ENCODE assay signal across 10 mouse cellular contexts in the genomic region with DNA sequence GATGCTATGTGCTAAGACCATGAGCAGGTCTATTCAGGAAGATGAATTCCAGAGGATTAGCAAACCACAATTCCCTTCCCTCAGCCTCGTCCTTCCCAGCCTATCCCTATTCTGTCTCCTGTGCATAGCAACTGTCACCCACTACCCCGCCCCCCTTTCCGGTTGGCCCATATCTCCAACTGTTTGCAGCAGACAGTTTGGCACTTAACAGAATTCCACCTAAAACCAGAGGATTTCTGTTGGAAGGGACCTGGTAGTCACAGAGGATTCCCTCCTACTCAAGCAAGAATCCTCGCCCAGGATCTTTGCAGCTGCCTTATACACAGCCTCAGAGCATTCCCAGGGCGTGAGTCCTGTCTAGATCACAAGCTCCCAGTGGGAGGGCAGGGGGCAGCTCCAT. TPM values are rescaled to one million over a fixed set of nuclear protein-coding genes. Genes with fewer than 3 reads are reported as not detected.
DNase-seq lines count a peak whose midpoint lies in the region; ATAC-seq and TF ChIP-seq lines count a peak whose summit lies in the region.
"Had no signal": no experiment of that assay in that cellular context is flagged by ENCODE, and none has a peak within 500 bp of the region (broad histone marks: within the 10 kb centered on the region; RNA-seq: fewer than 3 reads in every experiment).

No protein-coding gene starts in this region.

- no peak overlapping the region for H3K4me3 ChIP-seq in embryonic facial prominence, embryonic 10.5 days
- no peak overlapping the region for H3K4me3 ChIP-seq in liver, embryonic 11.5 days (ENCODE audit: low read depth, low read length)
- no peak overlapping the region for H3K4me3 ChIP-seq in cerebellum, adult 2 months (replicated peaks; ENCODE audit: insufficient read depth, low read depth, low read length)
- H3K4me3 ChIP-seq: erythroblast, embryonic 14.5 days had no signal

- H3K4me2 ChIP-seq in liver, embryonic 11.5 days = no peak overlapping the region

- no peaks in the 10 kb centered on the region for H3K9me3 ChIP-seq in embryonic facial prominence, embryonic 10.5 days
- no peaks in the 10 kb centered on the region for H3K9me3 ChIP-seq in liver, embryonic 11.5 days (ENCODE audit: control insufficient read depth, low read length)

- H3K27me3 ChIP-seq in embryonic facial prominence, embryonic 10.5 days (replicated peaks; ENCODE audit: low read depth, poor library complexity, severe bottlenecking) = no peaks in the 10 kb centered on the region
- no peaks in the 10 kb centered on the region for H3K27me3 ChIP-seq in liver, embryonic 11.5 days (replicated peaks; ENCODE audit: control insufficient read depth, insufficient read depth, low read length)
- H3K27me3 ChIP-seq in cerebellum, adult 2 months (ENCODE audit: control insufficient read depth, insufficient read depth, low read length) = no peaks in the 10 kb centered on the region

- no peak overlapping the region for H3K9ac ChIP-seq in liver, embryonic 11.5 days (ENCODE audit: low read depth, low read length)

- H3K4me1 ChIP-seq in embryonic facial prominence, embryonic 10.5 days = peaks cover 10% of the 10 kb centered on the region
- H3K4me1 ChIP-seq in liver, embryonic 11.5 days (replicated peaks; ENCODE audit: control insufficient read depth, insufficient read depth, low read length) = peaks cover 38% of the 10 kb centered on the region
- no peaks in the 10 kb centered on the region for H3K4me1 ChIP-seq in cerebellum, adult 2 months (ENCODE audit: control insufficient read depth, insufficient read depth, low read length)

- TF ChIP-seq CTCF in cerebellum, adult 2 months (IDR thresholded peaks at IDR 0.05; ENCODE audit: borderline replicate concordance, insufficient read depth, low read depth, low read length) = no peak

- H3K27ac ChIP-seq in embryonic facial prominence, embryonic 10.5 days (replicated peaks) = peak overlapping the region; percentile 35; the same call in 1 of the 2 replicates
- peak overlapping the region; percentile 16; the same call in 1 of the 2 replicates for H3K27ac ChIP-seq in liver, embryonic 11.5 days (ENCODE audit: low read depth, low read length)
- no peak overlapping the region for H3K27ac ChIP-seq in cerebellum, adult 2 months (ENCODE audit: insufficient read depth, low read length)

- no peak for ATAC-seq in liver, embryonic 11.5 days (replicated peaks; ENCODE audit: low FRiP score)

- DNase-seq in layer of hippocampus, adult 9-11 months = peak; percentile 54
- no peak for DNase-seq in layer of hippocampus, adult 11-12 months (ENCODE audit: low spot score)
- DNase-seq in Muller cell, postnatal 12 days (ENCODE audit: inconsistent ontology term) = peak; percentile 99
- DNase-seq in embryonic facial prominence, embryonic 10.5 days (ENCODE audit: low spot score) = no peak
- no peak for DNase-seq in liver, embryonic 11.5 days (ENCODE audit: low spot score)
- no peak for DNase-seq in urinary bladder, adult 2 months (ENCODE audit: low spot score)
- no peak for DNase-seq in cerebellum, adult 2 months
- DNase-seq in embryo, embryonic 11 days = no peak
- DNase-seq: adrenal gland, adult 8-10 months had no signal

- TF ChIP-seq POLR2A in cerebellum, adult 2 months (IDR thresholded peaks at IDR 0.05; ENCODE audit: borderline replicate concordance, insufficient read depth, low read length) = no peak

- H3K36me3 ChIP-seq in embryonic facial prominence, embryonic 10.5 days (replicated peaks) = no peaks in the 10 kb centered on the region
- H3K36me3 ChIP-seq in liver, embryonic 11.5 days (ENCODE audit: control insufficient read depth, insufficient read depth, low read length) = peaks cover 9% of the 10 kb centered on the region; the same call in 1 of the 2 replicates

- 48% methylated on average over 5 of the region's 5 CpGs for WGBS in embryonic facial prominence, embryonic 10.5 days
- WGBS in liver, embryonic 11.5 days = 57% methylated on average over 5 of the region's 5 CpGs
- 33% methylated on average over 5 of the region's 5 CpGs for WGBS in cerebellum, adult 2 months

RNA-seq across cellular contexts. Expression of gene Rnf181, which starts 4.4 kb away (rescaled TPM):
- 106 and 111 TPM in 2 replicates for polyA plus RNA-seq in embryonic facial prominence, embryonic 10.5 days (2016; fragmentation: Nextera tagmentation; extraction: Ambion mirVana)
- 106 and 112 TPM in 2 replicates for polyA plus RNA-seq in liver, embryonic 11.5 days (2014; fragmentation: Nextera tagmentation; extraction: Ambion mirVana)
- polyA plus RNA-seq in urinary bladder, adult 2 months (2012; rRNA removed) = 88.8 and 100 TPM in 2 replicates
- 92.1 and 95.8 TPM in 2 replicates for polyA plus RNA-seq in cerebellum, adult 2 months (2012; rRNA removed)

RNA-seq across cellular contexts. Expression of gene Vamp5, which starts 9.1 kb away (rescaled TPM):
- 13.6 and 15.9 TPM in 2 replicates for polyA plus RNA-seq in embryonic facial prominence, embryonic 10.5 days (2016; fragmentation: Nextera tagmentation; extraction: Ambion mirVana)
- 164 and 181 TPM in 2 replicates for polyA plus RNA-seq in liver, embryonic 11.5 days (2014; fragmentation: Nextera tagmentation; extraction: Ambion mirVana)
- 91.1 and 102 TPM in 2 replicates for polyA plus RNA-seq in urinary bladder, adult 2 months (2012; rRNA removed)
- 10.6 and 11.9 TPM in 2 replicates for polyA plus RNA-seq in cerebellum, adult 2 months (2012; rRNA removed)

RNA-seq across cellular contexts. Expression of gene Tmem150a, which starts 15.9 kb away (rescaled TPM):
- polyA plus RNA-seq in embryonic facial prominence, embryonic 10.5 days (2016; fragmentation: Nextera tagmentation; extraction: Ambion mirVana) = 6.1 and 6.3 TPM in 2 replicates
- polyA plus RNA-seq in liver, embryonic 11.5 days (2014; fragmentation: Nextera tagmentation; extraction: Ambion mirVana) = 39.5 and 40.3 TPM in 2 replicates
- 26.6 and 27.0 TPM in 2 replicates for polyA plus RNA-seq in urinary bladder, adult 2 months (2012; rRNA removed)
- polyA plus RNA-seq in cerebellum, adult 2 months (2012; rRNA removed) = 19.5 and 19.8 TPM in 2 replicates

RNA-seq across cellular contexts. Expression of gene Vamp8, which starts 19.4 kb away (rescaled TPM):
- 53.2 and 59.8 TPM in 2 replicates for polyA plus RNA-seq in embryonic facial prominence, embryonic 10.5 days (2016; fragmentation: Nextera tagmentation; extraction: Ambion mirVana)
- polyA plus RNA-seq in liver, embryonic 11.5 days (2014; fragmentation: Nextera tagmentation; extraction: Ambion mirVana) = 265 and 274 TPM in 2 replicates
- polyA plus RNA-seq in urinary bladder, adult 2 months (2012; rRNA removed) = 258 and 282 TPM in 2 replicates
- 57.0 and 62.2 TPM in 2 replicates for polyA plus RNA-seq in cerebellum, adult 2 months (2012; rRNA removed)

RNA-seq across cellular contexts. Expression of gene 0610030E20Rik, which starts 24.0 kb away (rescaled TPM):
- 28.0 and 28.8 TPM in 2 replicates for polyA plus RNA-seq in embryonic facial prominence, embryonic 10.5 days (2016; fragmentation: Nextera tagmentation; extraction: Ambion mirVana)
- 17.1 and 19.4 TPM in 2 replicates for polyA plus RNA-seq in liver, embryonic 11.5 days (2014; fragmentation: Nextera tagmentation; extraction: Ambion mirVana)
- polyA plus RNA-seq in urinary bladder, adult 2 months (2012; rRNA removed) = 28.1 and 37.6 TPM in 2 replicates
- 25.1 and 26.1 TPM in 2 replicates for polyA plus RNA-seq in cerebellum, adult 2 months (2012; rRNA removed)

Comparison
In these comparisons a context has a peak if more than half of its experiments do, and no peak if none do; other contexts are left out.
1. DNase-seq: peak in layer of hippocampus, adult 9-11 months (single experiment) and Muller cell, postnatal 12 days (single experiment); none in layer of hippocampus, adult 11-12 months (single experiment), embryonic facial prominence, embryonic 10.5 days (single experiment), liver, embryonic 11.5 days (single experiment), urinary bladder, adult 2 months (single experiment), cerebellum, adult 2 months (0 of 2) and embryo, embryonic 11 days (single experiment).